Mouse (Mus musculus) heart, embryonic 15.5 days (tissue): ENCODE results near the gene Kazn. TPM values are rescaled to one million over a fixed set of nuclear protein-coding genes. Genes with fewer than 3 reads are reported as not detected.

ENCODE experiments used
- polyA plus RNA-seq: library from polyadenylated mRNA; unstranded; fragments of >200 nt; fragmentation: Nextera tagmentation; extraction: Ambion mirVana; gene quantifications from 2 replicates; pipeline ENCODE4 v1.2.1, GENCODE M21; 2015

Gene Kazn
- polyA plus RNA-seq, 1 experiment from 2014 or later, result 4.3 TPM

Other genes with a start within 250 kb of the Kazn start
- 2.7 and 2.8 TPM in 2 replicates for gene Fhad1, start 224.3 kb downstream of the Kazn start, polyA plus RNA-seq
- gene Tmem51, start 155.1 kb downstream of the Kazn start, polyA plus RNA-seq, result 36.7 and 40.7 TPM in 2 replicates